Mouse (Mus musculus) skeletal muscle tissue, adult 2 months (tissue): ENCODE results near the gene Gpn1.

Source experiments
- DNase-seq: peaks from one replicate; pipeline ENCODE4 v3.0.0-alpha.2; 2012; ENCODE audit warnings: low read depth, low spot score

Gene Gpn1

DNA sequence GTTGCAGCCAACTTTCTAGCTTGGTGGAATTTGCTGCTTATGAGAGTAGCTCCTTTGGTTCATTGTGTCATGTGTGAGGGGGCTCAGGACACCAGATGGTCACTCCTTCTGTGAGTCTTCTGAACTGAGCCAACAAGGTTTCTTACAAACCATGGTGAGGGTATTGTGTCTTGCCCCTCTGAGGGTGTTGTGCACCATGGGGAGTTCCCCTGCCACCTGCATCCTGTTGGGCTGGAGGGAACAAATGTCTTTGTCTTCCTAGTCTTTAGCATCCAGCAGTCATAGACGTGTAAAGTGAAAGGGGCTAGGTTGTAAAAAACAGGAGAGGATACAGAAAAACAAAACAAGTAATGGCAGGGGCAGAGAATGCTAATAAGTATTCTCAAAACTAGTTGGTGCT, 64.9 kb downstream of the Gpn1 start:
- no peak for DNase-seq

DNA sequence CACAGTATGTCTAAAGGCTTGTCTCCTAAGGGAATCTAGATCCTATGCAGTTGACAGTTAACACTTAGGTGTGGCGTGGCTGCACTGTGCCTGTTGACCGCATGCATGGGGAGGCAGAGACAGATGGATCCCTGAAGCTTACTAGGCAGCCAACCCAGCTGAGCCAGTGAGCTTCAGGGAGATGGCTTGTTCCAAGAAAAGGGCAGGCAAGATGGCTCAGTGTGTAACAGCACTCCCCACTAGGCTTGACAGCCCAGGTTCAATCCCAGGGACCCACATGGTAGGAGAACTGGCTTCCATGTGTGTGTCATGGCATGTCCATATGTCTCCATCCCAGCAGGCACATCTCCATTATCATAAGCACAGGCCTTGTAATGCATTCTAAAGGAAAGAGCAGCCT, 65.8 kb downstream of the Gpn1 start:
- no peak for DNase-seq

GRCm38 (mm10) chr5:31562036-31562666, 67.6 kb downstream of the Gpn1 start:
- DNase-seq = no peak
